Mouse (Mus musculus): ENCODE data around the gene Rwdd2a. TPM values are rescaled to one million over a fixed set of nuclear protein-coding genes. Genes with fewer than 3 reads are reported as not detected.

Rwdd2a gene
- total and polyA plus RNA-seq, 3 experiments, result 1.2 to 2.4 TPM; not detected in 1

DNA sequence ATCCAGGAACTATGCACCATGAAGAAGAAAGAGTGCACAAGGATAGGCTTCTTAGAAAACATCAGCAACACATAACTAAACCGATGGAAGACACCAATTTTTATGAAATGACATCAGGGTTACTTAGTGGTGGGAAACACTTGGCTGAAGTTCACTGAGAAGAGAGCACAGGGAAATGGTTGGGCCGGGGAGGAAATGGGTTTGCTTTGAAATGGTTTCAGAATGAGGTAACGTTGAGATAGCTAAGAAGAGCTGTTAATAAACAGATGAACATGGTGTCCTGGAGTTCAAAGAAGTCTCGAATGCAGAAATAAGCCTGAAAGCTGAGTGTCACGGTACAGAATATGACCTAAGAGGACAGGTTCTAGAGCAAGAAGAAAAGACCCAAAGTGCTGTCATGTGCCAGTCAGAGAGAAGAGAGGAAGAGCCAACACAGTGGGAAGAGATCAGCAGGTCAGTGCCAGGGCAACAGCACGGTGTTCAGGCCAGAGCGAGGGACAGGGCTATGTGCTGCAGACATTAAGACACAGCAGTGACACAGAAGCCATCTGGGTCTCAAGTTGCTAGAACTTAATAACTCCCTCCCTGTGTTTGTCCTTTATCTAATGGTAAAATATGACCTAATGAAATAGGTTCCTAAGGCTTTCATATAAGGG is 46.2 kb downstream of the Rwdd2a start:
- Histone ChIP-seq H3K4me3 (ENCODE audit: control insufficient read depth in 1 of 2, insufficient read depth in 1 of 2, low read depth in 2 of 2, low read length in 2 of 2) (no peak overlapping the region), H3K27me3 (ENCODE audit: control insufficient read depth in 1 of 2, insufficient read depth in 2 of 2, low read length in 2 of 2) (no peaks in the 10 kb centered on the region), H3K9ac (ENCODE audit: control insufficient read depth, low read depth, low read length, poor library complexity, severe bottlenecking) (no peak overlapping the region), H3K79me2 (ENCODE audit: control insufficient read depth, insufficient read depth, low read length, poor library complexity) (no peaks in the 10 kb centered on the region), H3K36me3 (ENCODE audit: control insufficient read depth in 1 of 2, insufficient read depth in 2 of 2, low read length in 2 of 2) (peaks cover 0 to 10% of the 10 kb centered on the region in 2 experiments; a peak in 2 of 4 replicates), H3K9me3 (replicated peaks; ENCODE audit: insufficient read depth, low read length) (no peaks in the 10 kb centered on the region), H3K4me1 (ENCODE audit: control insufficient read depth in 1 of 2, insufficient read depth in 2 of 2, low read length in 2 of 2) (no peaks in the 10 kb centered on the region), H3K27ac (ENCODE audit: control insufficient read depth, low read depth, low read length) (no peak overlapping the region)
- no peak for DNase-seq (ENCODE audit: low read depth, low spot score)
- TF ChIP-seq TAL1 (IDR thresholded peaks at IDR 0.05; ENCODE audit: low read length) (no peak), USF1 (IDR thresholded peaks at IDR 0.05; ENCODE audit: low read depth, low read length) (no peak), EP300 (IDR thresholded peaks at IDR 0.05; ENCODE audit: low read depth in 1 of 2, low read length in 2 of 2) (no peak), POLR2AphosphoS5 (IDR thresholded peaks at IDR 0.05; ENCODE audit: borderline replicate concordance, low read depth, low read length) (no peak), TCF12 (IDR thresholded peaks at IDR 0.05; ENCODE audit: low read depth, low read length) (no peak), ZNF384 (IDR thresholded peaks at IDR 0.05; ENCODE audit: low read depth, low read length) (no peak), JUND (IDR thresholded peaks at IDR 0.05; ENCODE audit: low read depth, low read length) (no peak), ZMIZ1 (IDR thresholded peaks at IDR 0.05; ENCODE audit: low read depth, low read length) (no peak), ETS1 (IDR thresholded peaks at IDR 0.05; ENCODE audit: low read depth, low read length) (no peak), SMC3 (IDR thresholded peaks at IDR 0.05; ENCODE audit: low read depth, low read length) (no peak), MXI1 (IDR thresholded peaks at IDR 0.05; ENCODE audit: low read depth, low read length) (no peak), USF2 (IDR thresholded peaks at IDR 0.05; ENCODE audit: borderline replicate concordance in 1 of 2, insufficient read depth in 1 of 2, low read depth in 1 of 2, low read length in 2 of 2) (no peak)

- no peak for TF ChIP-seq TAL1 (IDR thresholded peaks at IDR 0.05; ENCODE audit: low read length)
- TF ChIP-seq MAFK (IDR thresholded peaks at IDR 0.05; ENCODE audit: borderline replicate concordance, low read depth, low read length), result no peak
- no peak for TF ChIP-seq CHD2 (IDR thresholded peaks at IDR 0.05; ENCODE audit: low read length)
- no peak for TF ChIP-seq POLR2A (IDR thresholded peaks at IDR 0.05; ENCODE audit: control insufficient read depth in 1 of 2, insufficient read depth in 1 of 2, low read depth in 1 of 2, low read length in 2 of 2, poor library complexity in 1 of 2)
- no peak for TF ChIP-seq E2F4 (IDR thresholded peaks at IDR 0.05; ENCODE audit: borderline replicate concordance, low read depth, low read length)
- no peak for TF ChIP-seq ELF1 (IDR thresholded peaks at IDR 0.05; ENCODE audit: low read depth, low read length)
- no peak for TF ChIP-seq GATA1 (IDR thresholded peaks at IDR 0.05; ENCODE audit: low read depth, low read length)
- TF ChIP-seq POLR2AphosphoS2 (IDR thresholded peaks at IDR 0.05; ENCODE audit: low read length), result no peak
- TF ChIP-seq ZC3H11A (IDR thresholded peaks at IDR 0.05; ENCODE audit: low read depth, low read length), result no peak
- TF ChIP-seq HCFC1 (IDR thresholded peaks at IDR 0.05; ENCODE audit: low read depth, low read length), result no peak
- H3K27me3 ChIP-seq (ENCODE audit: control insufficient read depth in 1 of 2, insufficient read depth in 2 of 2, low read length in 2 of 2), result no peaks in the 10 kb centered on the region
- no peaks in the 10 kb centered on the region for H3K79me2 ChIP-seq (ENCODE audit: control insufficient read depth, insufficient read depth, low read length, poor library complexity)
- H3K9me3 ChIP-seq (replicated peaks; ENCODE audit: insufficient read depth, low read length), result no peaks in the 10 kb centered on the region
- DNase-seq (ENCODE audit: low read depth, low spot score), result no peak
- H3K9ac ChIP-seq (ENCODE audit: control insufficient read depth, low read depth, low read length, poor library complexity, severe bottlenecking), result no peak overlapping the region
- no peak overlapping the region for H3K4me3 ChIP-seq (ENCODE audit: control insufficient read depth in 1 of 2, insufficient read depth in 1 of 2, low read depth in 2 of 2, low read length in 2 of 2)
- no peak overlapping the region for H3K27ac ChIP-seq (ENCODE audit: control insufficient read depth, low read depth, low read length)
- peaks cover 0 to 6% of the 10 kb centered on the region in 2 experiments; a peak in 2 of 4 replicates for H3K36me3 ChIP-seq (ENCODE audit: control insufficient read depth in 1 of 2, insufficient read depth in 2 of 2, low read length in 2 of 2)
- no peaks in the 10 kb centered on the region for H3K4me1 ChIP-seq (ENCODE audit: control insufficient read depth in 1 of 2, insufficient read depth in 2 of 2, low read length in 2 of 2)
Observed at GRCm38 (mm10) chr9:86619341-86620139, 47.7 kb downstream of the Rwdd2a start.
